Mouse (Mus musculus) small intestine, adult 2 months (tissue): Measurements from ENCODE around the gene Mfrp.

ENCODE experiments used
- CTCF ChIP-seq: fragments of 200-500 bp; IDR thresholded peaks from 2 replicates; pipeline ENCODE4 v1.5.1; 2012; ENCODE audit warnings: low read depth, mild to moderate bottlenecking, control low read depth, inconsistent platforms, low read length, moderate library complexity, mixed read lengths; ENCODE audit not compliant: insufficient replicate concordance, insufficient read length; ENCODE audit errors: extremely low read depth
- POLR2A ChIP-seq: fragments of 200-500 bp; IDR thresholded peaks from 2 replicates; pipeline ENCODE4 v1.6.1; 2012; ENCODE audit warnings: low read depth, mild to moderate bottlenecking, control low read depth, inconsistent platforms, low read length, moderate library complexity

GRCm38 (mm10) chr9:44143421-44143820 is 41.9 kb downstream of the Mfrp start:
- TF ChIP-seq POLR2A (no peak), CTCF (no peak)
